Mouse (Mus musculus) frontal cortex, postnatal 10 days (tissue): ENCODE results near the gene Rora.

Experiments used
- DNase-seq, 2 experiments: peaks; one replicate each; pipeline ENCODE4 v3.0.0; 2022; ENCODE audit warnings: low spot score in 2 of 2, mixed read lengths in 1 of 2

Rora gene

DNA sequence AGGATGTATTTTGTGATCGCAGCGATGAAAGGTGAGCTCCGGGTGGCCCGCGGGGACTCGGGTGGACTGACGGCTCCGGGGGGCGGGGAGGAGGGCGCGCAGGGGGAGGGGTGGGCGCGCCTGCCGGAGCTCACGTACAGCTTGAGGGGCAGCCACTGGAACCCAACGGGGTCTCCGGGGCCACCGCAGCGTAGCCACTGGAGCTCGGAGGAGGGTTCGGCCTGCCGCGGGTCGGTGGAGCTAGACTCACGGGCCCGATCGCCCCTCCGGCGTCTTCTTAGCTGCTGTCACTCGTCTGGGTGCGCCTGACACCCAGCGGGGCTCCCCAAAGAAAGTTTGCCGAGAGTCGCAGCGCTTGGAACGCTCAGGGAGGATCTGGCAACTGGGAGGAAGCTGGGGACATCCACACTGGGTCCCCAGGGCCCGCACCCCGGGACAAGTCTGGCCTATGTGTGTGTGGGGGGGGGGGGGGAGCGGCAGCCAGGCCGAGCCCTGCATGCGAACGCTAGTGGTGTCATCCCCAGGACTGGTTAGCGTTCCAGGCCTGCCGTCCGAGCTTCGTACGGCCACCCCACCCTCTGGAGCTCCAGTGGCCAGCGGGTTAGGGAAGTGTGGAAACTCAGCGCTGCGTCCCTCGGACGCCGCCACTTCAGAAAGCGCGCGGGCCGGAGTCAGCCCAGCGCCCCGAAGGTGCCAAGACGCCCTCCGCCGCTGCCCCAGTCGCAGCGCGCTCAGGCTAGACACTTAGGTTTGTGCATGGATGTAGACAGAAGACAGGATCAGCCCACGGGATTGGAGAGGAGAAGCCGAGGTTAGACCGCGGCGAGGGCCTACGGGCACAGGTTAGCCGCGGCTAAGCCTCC, 636.7 kb downstream of the Rora start:
- peak in 1 of 2 experiments; percentile 22 for DNase-seq

DNA sequence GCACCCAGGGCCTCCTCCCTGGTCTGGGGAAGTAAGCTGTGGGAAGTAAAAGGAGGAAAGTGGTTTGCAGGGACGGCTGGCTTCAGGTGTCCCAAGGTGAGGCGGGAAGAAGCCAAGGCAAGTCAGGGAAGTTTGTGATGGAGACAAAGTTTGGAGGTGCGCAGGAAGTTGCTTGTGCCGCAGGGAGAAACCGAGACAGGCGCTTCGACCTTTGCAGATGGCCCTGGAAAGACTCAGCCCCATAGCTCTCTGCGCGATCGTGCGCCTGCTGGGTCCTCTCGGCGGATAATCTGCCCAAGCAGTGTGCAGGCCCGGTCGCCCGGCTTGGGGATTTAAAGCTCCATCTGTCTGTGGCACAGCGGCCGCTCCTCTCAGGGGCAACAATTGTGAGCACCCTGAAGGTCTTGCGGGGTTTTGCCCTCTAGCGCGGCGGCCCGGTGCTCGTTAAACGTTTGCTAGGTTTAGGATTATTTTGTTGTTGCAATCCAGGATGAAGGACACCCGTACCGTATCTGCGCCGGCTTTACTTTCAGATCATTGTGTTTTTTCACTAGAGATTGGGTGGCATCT, 637.4 kb downstream of the Rora start:
- no peak for DNase-seq

DNA sequence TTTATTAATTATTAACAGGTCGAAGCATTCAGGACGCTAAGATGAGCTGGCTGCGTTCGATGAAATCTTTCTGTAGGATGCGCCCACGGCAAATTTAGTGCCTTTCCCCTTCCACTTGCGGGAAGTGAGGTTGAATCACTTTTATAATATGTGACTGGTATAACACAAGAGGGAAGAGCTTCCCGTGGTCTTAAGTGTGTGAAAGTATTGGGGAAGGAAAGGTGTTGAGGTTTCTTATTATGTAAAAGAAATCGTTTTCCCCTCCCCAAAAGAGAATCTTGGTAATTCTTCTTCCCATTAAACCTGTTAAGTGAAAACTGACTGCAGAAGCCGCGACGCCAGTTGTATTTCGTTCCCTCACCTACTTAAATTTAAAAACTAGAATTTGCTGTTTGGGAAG, 637.9 kb downstream of the Rora start:
- DNase-seq, result no peak

DNA sequence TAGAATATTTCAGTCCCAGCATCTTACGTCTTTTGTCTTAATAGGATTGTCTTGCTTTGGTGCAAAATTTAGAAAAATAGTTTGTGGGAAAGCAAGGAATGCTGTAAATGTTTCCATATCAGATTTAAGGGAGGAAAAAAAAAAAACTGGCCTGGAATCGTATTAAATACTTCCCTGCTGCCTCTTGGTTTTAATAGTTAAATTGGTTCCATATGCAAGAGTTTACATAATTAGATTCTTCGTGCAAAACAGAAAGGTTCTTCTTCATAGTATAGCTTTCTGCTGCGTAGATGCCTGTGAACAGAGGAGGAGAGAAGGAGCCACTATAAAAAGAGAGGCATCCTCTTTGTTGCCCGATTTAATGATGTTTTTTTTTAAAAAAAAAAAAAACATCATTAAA, 638.8 kb downstream of the Rora start:
- DNase-seq, result no peak

DNA sequence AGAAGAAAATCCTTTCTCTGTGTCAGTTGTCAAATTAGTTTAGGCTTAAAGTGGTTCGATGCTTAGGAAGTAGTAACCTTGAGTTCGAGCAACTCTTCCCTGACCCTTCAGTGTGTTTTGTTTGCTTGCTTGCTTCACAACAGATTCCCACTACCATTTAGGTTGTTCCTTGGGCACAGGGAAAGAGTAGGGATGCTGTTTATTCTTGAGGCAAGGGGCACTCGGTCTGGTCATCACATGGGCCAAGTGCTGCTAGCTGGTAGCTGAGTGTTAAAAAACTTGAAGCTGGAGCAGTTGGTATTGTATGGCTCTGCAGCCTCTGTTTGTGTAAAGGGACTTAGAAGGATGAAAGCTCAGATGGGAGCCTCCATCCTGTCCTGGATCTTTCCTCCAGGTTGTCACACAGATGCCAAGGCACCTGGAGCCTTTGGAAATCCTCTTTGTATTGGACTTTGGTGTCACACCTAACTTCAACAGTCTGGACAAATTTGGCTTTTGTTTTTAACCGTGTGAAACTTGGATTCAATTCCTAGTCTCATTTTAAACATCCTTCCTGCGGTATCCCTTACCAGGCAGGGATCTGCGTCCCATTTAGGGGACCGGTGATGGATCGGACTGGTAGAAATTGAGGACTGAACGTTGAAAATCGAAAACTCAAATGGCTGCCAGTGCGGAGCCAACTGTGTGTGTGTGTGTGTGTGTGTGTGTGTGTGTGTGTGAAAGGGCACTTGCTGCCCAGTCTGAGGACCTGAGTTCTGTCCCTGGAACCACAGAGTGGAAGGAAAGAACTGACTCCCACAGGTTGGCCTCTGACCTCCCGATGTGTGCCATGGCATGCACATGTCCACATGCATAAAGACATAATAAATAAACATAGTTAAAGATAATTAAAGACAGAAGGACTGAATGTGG, 639.4 kb downstream of the Rora start:
- DNase-seq, result no peak

DNA sequence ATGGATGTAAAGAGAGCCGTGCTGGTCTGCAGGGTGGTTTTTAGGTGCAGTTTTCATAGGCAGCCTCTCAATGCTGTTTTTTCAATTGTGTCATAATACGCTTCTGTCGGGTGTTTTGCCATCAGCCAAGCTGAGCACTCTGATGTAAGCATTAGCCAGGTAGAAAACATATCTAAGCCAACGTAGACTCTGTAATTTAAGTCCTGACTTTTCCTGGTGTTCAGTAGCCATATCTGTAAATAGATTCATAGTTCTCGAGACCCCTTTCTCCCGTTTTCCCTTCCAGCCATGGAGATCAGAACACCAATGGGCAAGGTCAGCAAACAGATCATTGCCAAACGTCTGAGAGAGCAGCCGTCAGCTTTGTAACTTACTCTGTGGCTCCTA, 640.1 kb downstream of the Rora start:
- no peak for DNase-seq

DNA sequence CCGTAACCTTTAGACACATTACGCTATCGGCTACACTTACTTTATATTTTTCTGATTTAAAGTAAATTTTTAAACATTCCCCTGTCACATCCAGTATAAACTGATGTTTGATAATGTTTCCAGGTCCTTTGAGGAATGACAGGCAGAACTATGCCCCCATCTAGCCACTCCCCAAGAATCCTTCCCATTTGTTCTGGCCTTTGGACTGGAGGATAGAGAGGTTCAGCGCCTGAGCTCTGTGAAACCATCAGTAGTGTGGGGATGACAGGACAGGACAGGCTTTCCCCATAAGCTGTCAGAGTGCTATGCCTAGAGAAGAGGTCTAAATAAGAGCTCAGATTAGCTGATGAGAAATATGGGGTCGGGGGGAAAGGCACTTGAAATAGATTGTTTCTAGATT, 640.8 kb downstream of the Rora start:
- no peak for DNase-seq

DNA sequence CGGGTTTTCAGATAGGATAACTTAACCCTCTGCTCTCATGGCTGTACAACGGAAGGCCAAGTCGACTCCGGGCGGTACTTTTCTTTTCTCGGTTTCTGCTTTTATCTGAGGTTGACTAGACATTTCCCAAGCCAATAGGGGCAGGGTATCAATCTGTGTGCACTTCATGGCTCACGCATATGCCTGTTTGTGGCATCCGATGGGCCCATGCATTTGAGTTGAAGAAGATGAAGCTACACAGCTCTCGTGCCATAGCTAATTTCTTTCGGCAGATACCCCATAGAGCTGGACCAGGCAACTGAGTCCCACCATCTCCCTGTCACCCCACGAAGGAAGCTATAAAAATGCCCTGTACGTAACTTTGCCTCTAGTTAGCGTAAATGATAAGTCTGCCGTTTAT, 641.3 kb downstream of the Rora start:
- no peak for DNase-seq

DNA sequence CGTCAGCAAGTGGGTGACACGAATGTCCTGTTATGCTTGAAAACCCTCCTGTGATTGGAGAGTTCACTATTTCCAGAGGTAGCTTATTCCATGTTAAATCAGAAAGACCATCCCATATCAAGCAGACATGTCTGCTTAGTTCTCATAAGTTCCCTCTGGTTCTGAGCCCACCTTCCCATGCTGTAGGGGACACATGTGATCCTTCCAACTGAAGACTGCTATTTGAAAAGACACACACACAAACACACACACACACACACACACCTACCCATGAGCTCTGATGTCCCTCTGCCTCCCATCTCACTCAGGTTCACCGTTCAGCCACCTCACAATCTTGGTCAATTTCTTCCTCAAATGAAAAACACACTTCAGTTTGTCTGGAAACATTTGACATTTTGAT, 642.2 kb downstream of the Rora start:
- DNase-seq, result no peak

DNA sequence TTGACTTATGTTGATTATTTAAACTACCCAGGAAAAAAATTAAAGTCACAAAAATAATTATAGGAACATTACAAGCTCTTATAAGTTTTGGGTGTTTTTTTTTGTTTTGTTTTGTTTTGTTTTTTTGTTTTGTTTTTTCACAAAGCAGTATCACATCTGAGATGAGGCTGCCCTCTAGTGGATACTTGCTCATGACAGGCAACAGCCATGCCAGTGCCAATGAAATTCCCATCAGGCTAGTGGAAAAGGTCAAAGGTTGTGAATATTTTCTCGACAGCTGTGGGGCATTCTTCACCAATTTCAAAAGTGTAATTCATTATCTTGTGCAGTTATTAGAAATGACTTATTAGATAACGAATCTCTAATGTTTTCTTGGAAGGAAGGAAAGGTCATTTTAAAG, 642.8 kb downstream of the Rora start:
- DNase-seq, result peak in 1 of 2 experiments; percentile 54

DNA sequence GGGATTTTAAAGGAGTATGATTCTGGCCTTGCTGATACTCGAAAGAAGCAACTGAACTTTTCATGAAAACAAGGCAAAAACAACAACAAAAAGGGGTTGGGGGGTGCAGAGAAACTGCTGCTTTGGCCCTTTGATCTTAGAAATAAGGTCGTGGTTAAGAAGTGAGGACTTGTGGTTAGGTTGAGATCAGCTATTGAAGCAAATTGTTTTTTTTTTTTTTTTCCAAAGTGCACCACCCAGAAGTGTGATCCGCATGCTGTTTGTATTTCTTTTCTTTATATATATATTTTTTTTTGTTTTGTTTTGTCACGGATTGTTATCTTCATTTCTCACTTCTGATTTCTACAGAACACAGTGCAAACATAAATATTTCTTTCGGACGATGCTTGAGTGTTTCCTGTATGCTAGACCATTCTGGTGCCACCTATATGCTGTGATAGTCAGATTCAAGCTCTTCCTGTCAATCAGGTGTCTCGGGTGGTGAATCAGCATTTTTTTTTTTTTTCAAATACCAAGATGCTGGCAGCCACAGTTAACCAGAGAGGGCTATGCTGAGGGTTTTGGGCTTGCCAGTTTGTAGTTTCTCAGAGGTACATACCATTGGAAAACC, 644.3 kb downstream of the Rora start:
- no peak for DNase-seq

DNA sequence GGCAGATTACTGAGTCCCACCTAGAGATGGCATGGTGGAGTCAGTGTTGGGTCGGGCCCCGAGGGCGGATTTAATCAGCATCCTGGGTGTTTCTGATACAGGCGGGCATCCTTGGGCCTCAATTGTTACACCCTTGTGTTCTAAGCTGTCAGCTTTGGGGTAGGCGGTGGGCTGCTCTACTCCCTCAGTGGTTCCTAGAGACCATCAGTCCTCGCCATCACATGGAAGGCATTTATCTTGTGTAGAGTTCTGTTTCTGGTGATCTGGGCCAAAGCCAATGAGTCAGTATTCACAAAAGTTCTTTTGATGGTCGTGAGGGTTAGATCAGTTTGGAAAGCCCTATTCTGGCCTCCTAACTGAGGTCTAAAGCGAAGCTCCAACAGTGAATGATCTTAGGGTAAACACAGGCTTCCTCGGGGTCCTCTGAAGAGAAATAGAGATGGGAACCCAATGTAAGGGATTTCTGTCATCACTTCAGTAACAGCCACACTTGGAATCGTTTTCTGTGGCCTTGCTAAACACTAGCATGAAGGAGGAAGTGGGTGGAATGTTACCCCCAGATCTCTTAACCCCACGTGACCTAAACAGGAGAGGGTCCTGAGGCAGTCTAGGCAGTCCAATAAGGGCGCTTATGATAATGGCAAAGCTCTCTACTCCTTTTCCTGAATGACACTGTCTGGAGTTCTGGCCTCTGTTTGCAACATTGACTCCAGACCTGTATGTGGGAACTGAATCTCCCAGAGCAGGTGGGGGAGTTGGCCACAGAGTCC, 645.2 kb downstream of the Rora start:
- no peak for DNase-seq

DNA sequence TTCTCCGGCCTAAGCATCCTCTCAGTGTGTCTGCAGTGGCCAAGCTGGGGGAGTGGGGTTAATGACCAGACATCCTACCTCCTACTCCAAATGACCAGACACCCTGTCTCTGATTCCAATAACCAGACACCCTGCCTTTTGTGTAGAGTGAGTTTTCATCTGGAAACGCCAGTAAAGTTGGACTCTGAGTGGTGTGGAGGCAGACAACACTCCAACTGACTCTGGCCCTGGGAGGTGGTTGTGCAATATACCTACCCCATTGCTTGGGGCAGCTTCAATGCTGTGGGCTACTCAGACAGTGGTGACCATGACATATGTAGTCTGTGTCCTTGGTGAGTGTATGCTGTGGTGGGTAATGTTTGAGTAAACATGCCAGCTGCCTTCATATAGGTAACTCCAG, 645.9 kb downstream of the Rora start:
- no peak for DNase-seq

DNA sequence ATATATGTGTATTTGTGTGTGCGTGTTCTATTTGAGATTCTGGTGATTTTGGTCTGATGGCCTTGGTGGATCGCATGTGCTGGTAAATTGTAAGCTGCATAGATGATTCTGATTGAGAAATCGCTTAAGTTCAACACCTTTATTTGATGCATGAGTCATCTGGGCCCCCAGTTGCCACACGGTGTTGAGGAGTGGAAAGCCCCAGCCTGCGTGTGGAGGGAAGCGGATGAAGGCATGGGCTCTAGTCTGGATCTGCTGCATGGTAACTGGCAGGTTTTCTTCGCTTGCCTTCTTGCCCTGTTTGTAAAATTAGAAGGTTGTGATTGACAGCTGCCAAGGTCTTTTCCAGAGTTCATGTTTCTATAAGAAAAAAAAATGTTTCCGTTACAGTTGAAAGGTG, 646.7 kb downstream of the Rora start:
- no peak for DNase-seq

DNA sequence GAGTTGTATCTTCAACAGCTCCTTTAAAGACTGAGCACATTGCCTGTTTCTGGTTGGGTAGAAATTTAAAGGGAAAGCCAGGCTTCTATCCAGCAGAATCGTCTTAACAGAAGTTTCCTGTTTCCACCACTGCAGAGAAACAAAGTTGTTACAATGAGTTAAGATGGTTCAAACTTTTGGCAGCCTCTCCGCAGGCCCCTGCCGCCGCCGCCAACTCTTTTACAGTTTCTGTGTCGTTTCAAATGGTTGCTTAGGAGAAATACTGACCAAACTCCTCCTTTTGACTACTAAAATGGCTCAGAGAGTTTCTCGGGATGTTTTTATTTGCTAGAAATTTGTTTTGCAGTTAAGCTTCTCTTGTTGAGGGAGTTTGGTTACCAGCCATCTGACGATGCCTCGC, 647.9 kb downstream of the Rora start:
- DNase-seq, result peak; percentile 22 to 25

DNA sequence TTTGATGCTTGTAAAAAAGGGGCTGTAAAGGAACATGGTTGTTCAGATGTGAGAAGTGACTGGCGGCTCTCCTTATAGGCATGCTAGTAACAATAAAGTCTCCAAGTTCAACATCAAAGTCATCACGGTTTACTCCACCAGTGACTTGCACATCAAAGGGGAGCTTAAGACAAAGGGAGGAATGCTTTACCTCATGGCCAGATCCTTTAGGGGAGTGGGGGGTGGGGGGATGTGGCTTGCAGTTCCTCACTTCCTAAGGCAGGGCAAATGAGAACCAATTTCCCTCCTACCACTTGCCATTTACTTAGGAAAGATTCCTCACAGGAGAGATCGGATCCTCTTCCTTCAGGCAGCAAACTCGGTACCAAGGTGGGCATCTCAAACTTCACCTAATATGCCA, 648.4 kb downstream of the Rora start:
- DNase-seq, result no peak

DNA sequence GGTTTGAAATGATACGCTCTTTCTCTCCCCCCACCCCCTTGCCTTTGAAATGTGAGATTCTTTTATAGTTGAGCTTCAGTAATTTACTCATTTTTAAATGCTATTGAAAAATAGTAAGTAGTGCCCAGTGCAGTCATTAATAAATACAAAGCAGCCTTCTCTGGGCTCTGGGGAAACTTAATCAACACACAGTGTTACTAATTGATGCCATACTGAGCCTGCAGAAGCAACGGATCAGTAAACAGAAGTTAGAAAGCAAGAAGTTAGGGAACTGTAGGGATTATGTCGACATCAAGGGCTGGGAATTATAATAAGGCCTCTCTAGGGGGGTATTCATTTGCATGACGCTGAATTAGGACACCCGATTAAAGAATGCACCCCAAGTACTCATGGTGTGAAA, 649.3 kb downstream of the Rora start:
- DNase-seq, result no peak

DNA sequence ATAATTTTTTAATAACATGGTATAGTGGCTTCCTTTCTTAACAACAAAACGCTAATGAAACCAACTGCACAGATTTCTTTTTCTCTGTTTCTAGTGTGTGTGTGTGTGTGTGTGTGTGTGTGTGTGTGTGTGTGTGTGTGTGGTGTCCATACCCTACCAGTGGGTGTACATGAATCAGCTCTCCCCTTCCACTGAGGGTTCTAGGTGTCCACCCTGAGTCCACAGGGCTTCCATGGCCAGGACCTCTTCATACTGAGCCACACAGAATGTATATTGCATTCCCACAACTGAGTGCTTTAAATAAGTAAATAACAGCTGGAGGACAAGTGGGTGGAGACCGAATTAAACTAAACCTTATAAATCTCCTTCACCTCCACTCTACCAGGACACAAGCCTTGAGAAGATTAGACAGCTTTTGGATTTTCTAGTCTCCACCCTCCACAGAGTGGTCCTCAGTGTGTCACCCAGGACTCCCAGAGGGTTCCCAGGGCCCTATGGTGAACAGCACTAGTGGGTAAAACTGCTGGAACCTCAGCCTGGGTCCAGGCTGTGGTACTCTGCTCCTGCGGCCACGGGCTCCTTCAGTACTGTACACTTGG, 649.9 kb downstream of the Rora start:
- no peak for DNase-seq

DNA sequence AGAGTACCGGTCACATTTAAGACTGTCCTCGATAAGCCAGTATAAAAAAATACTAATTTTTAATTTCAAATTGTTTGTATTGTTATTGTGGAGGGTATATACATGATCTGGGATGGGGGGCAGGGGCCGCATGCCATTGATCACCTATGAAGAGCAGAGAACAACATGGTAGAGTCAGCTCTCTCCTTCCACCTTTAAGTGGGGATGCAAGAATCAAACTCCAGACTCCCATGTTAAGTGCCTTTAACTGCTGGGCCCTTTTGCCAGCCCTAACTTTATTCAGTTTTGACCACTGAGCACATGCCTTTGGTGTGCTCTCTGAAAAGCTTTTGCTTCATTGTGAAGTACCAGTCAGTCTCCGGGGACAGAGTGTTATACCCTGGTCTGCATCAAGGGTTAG, 650.4 kb downstream of the Rora start:
- DNase-seq, result no peak

DNA sequence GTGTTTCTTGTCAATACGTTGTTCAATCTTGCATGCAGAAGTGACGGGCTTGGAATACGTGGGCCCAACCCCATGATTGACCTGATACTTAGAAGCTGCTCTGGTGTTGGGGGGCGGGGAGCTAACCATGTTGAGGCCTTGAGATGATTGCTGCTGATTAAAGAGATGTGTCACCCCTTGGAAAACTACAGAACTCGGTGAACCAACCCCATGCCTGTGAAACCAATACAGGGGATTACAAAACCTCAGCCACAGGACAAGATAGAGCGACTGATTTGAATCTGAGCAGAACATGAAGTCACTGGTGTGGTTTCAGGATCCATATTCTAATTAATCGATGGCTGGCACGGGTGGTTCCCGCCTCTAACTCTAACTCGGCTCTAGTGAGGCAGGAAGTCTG, 650.9 kb downstream of the Rora start:
- DNase-seq, result no peak

DNA sequence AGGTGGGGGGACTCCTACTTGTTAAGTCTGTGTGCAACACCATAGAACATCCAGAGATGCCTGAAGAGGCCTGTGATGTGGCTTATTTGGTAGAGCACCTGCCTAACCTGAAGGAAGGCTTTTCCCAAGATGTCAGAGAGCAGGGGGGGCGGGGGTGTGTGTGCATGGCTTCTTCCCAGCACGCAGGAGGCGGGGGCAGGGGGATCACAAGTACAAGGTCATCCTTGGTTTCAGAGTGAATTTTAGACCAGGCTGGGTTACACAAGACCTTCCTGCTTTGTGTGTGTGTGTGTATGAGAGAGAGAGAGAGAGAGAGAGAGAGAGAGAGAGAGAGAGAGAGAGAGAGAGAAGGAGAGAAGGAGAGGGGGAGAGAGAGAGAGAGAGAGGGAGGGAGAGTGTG, 651.4 kb downstream of the Rora start:
- DNase-seq, result no peak
